Mouse (Mus musculus): Measurements from ENCODE around the gene Npr1. TPM values are rescaled to one million over a fixed set of nuclear protein-coding genes. Genes with fewer than 3 reads are reported as not detected.

Npr1 gene
- polyA plus RNA-seq, 1 experiment from 2014 or later = 5.0 TPM

- Histone ChIP-seq H3K4me2 (replicated peaks) (no peak overlapping the region), H3K4me1 (peaks cover 10% of the 10 kb centered on the region; the same call in 1 of the 2 replicates), H3K4me3 (no peak overlapping the region), H3K36me3 (peaks cover 65% of the 10 kb centered on the region), H3K9ac (no peak overlapping the region), H3K27ac (no peak overlapping the region), H3K27me3 (no peaks in the 10 kb centered on the region), H3K9me3 (no peaks in the 10 kb centered on the region)
- ATAC-seq (ENCODE audit: insufficient number of reproducible peaks, insufficient read depth, low FRiP score, low TSS enrichment) = no peak
- WGBS = 94% methylated on average over 5 of the region's 5 CpGs
Observed at GRCm38 (mm10) chr3:90505216-90505615, 39.5 kb upstream of the Npr1 start.

GRCm38 (mm10) chr3:90503444-90503843, 37.8 kb upstream of the Npr1 start:
- H3K4me2 ChIP-seq (replicated peaks) = no peak overlapping the region
- H3K4me3 ChIP-seq = no peak overlapping the region
- H3K27me3 ChIP-seq = no peaks in the 10 kb centered on the region
- no peak for ATAC-seq (ENCODE audit: insufficient number of reproducible peaks, insufficient read depth, low FRiP score, low TSS enrichment)
- WGBS = 86% methylated on average over 4 of the region's 4 CpGs
- no peaks in the 10 kb centered on the region for H3K9me3 ChIP-seq
- peaks cover 10% of the 10 kb centered on the region; the same call in 1 of the 2 replicates for H3K4me1 ChIP-seq
- H3K36me3 ChIP-seq = peaks cover 78% of the 10 kb centered on the region
- H3K27ac ChIP-seq = no peak overlapping the region
- H3K9ac ChIP-seq = no peak overlapping the region

GRCm38 (mm10) chr3:90497597-90497996, 31.9 kb upstream of the Npr1 start:
- Histone ChIP-seq H3K4me3 (no peak overlapping the region), H3K9me3 (no peaks in the 10 kb centered on the region), H3K4me2 (replicated peaks) (no peak overlapping the region), H3K27ac (no peak overlapping the region), H3K36me3 (peaks cover 59% of the 10 kb centered on the region), H3K27me3 (no peaks in the 10 kb centered on the region), H3K4me1 (no peaks in the 10 kb centered on the region), H3K9ac (no peak overlapping the region)
- ATAC-seq (ENCODE audit: insufficient number of reproducible peaks, insufficient read depth, low FRiP score, low TSS enrichment) = no peak

DNA sequence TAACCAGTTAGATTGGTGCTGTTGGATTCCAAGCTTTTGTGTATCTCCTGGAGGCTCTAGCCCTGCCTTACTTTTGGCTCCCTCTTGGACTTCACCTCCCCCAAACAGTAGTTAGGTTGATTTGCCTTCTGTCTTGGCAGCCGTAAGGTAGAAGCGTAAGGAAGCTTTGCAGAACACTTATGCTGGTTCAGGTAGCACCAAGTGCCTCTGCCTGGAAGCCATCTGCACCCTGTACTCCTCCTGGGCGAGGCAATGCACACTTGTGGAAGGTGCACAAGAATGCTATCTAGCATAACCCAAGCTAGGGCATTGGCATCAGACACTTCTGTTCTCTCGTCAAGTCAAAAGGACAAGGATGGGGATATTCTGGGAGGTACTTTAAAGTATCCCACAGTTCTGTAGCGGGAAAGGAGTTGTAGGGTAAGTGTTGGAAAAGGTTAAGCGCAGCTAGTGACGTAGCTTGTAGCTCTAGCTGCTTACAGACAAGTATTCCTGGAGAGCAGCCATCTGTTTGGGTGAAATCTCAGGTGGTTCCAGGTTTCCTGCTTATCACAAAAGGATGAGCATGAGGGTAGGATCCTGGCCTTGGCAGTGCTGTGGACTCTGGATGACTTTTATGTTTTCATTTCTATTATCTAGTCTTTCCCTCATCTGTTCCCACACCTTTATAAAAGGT, 30.3 kb upstream of the Npr1 start:
- Histone ChIP-seq H3K27ac (no peak overlapping the region), H3K4me2 (replicated peaks) (no peak overlapping the region), H3K4me1 (no peaks in the 10 kb centered on the region), H3K27me3 (no peaks in the 10 kb centered on the region), H3K36me3 (peaks cover 44% of the 10 kb centered on the region), H3K9me3 (no peaks in the 10 kb centered on the region), H3K9ac (no peak overlapping the region), H3K4me3 (no peak overlapping the region)
- no peak for ATAC-seq (ENCODE audit: insufficient number of reproducible peaks, insufficient read depth, low FRiP score, low TSS enrichment)
- WGBS = 86% methylated on average over 7 of the region's 7 CpGs

- no peak overlapping the region for H3K27ac ChIP-seq
- WGBS = 71% methylated on average over 4 of the region's 4 CpGs
- H3K4me1 ChIP-seq = peaks cover 5% of the 10 kb centered on the region; the same call in 1 of the 2 replicates
- ATAC-seq (ENCODE audit: insufficient number of reproducible peaks, insufficient read depth, low FRiP score, low TSS enrichment) = no peak
- H3K9me3 ChIP-seq = no peaks in the 10 kb centered on the region
- H3K9ac ChIP-seq = no peak overlapping the region
- no peaks in the 10 kb centered on the region for H3K27me3 ChIP-seq
- peaks cover 33% of the 10 kb centered on the region for H3K36me3 ChIP-seq
- H3K4me2 ChIP-seq (replicated peaks) = no peak overlapping the region
- no peak overlapping the region for H3K4me3 ChIP-seq
Observed at GRCm38 (mm10) chr3:90493831-90494540, 28.3 kb upstream of the Npr1 start.

GRCm38 (mm10) chr3:90491350-90491749, 25.7 kb upstream of the Npr1 start:
- Histone ChIP-seq H3K27ac (no peak overlapping the region), H3K4me3 (no peak overlapping the region), H3K36me3 (peaks cover 36% of the 10 kb centered on the region), H3K4me2 (replicated peaks) (no peak overlapping the region), H3K9me3 (no peaks in the 10 kb centered on the region), H3K4me1 (peaks cover 5% of the 10 kb centered on the region; the same call in 1 of the 2 replicates), H3K9ac (no peak overlapping the region), H3K27me3 (no peaks in the 10 kb centered on the region)
- WGBS = 34% methylated on average over 2 of the region's 2 CpGs
- no peak for ATAC-seq (ENCODE audit: insufficient number of reproducible peaks, insufficient read depth, low FRiP score, low TSS enrichment)

GRCm38 (mm10) chr3:90490696-90491256, 25.1 kb upstream of the Npr1 start, which contains the start of gene Snapin:
Gene Snapin (minus strand): TSS chr3:90491033.
- Histone ChIP-seq H3K27me3 (no peaks in the 10 kb centered on the region), H3K9ac (peak within 1 kb of the TSS; percentile 73), H3K4me2 (replicated peaks) (peak within 1 kb of the TSS; percentile 55), H3K4me1 (peaks cover 5% of the 10 kb centered on the region; the same call in 1 of the 2 replicates), H3K27ac (peak within 1 kb of the TSS; percentile 67; the same call in 1 of the 2 replicates), H3K4me3 (peak within 1 kb of the TSS; percentile 71), H3K9me3 (no peaks in the 10 kb centered on the region), H3K36me3 (peaks cover 36% of the 10 kb centered on the region)
- ATAC-seq (ENCODE audit: insufficient number of reproducible peaks, insufficient read depth, low FRiP score, low TSS enrichment) = peak; percentile 95
- WGBS = 1% methylated on average over 37 of the region's 37 CpGs

DNA sequence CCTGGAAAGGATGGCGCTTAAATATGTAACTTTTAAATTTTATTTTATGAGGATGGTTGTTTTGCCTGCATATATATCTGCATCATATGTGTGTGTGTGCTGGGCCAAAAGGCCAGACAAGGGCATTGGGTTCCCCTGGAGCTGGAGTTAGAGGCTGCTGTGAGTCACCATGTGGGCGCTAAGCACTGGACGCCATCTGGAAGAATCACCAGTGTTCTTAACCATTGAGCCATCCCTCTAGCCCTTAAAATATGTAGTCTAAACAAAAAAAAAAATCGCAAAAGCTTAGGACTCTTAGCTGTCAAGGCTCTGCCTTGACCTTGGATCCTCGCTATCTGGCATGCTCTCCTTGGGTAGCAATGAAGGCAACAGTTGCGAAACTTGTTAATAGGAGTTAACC, 22.9 kb upstream of the Npr1 start:
- WGBS = 86% methylated on average over 6 of the region's 6 CpGs
- no peaks in the 10 kb centered on the region for H3K9me3 ChIP-seq
- no peak overlapping the region for H3K9ac ChIP-seq
- H3K27ac ChIP-seq = no peak overlapping the region
- H3K4me2 ChIP-seq (replicated peaks) = no peak overlapping the region
- peaks cover 52% of the 10 kb centered on the region for H3K36me3 ChIP-seq
- H3K27me3 ChIP-seq = no peaks in the 10 kb centered on the region
- no peak overlapping the region for H3K4me3 ChIP-seq
- ATAC-seq (ENCODE audit: insufficient number of reproducible peaks, insufficient read depth, low FRiP score, low TSS enrichment) = no peak
- H3K4me1 ChIP-seq = peaks cover 5% of the 10 kb centered on the region; the same call in 1 of the 2 replicates

DNA sequence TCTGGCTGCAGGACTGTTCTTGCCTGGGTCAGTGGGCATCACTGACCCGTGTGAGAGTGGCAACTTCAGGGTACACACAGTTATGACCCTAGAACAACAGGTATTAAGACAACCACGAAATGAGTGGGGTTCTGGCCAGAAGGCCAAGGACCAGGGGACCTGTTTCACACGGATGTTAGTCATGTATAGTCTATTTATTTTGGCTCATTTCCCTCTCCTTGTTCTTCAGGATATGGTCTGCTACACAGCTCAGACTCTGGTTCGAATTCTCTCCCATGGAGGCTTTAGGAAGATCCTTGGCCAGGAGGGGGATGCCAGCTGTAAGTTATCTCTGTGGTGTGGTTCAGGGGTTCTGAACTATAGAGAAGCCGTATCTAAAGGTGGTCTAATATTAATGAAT, 21.3 kb upstream of the Npr1 start:
- Histone ChIP-seq H3K4me2 (replicated peaks) (no peak overlapping the region), H3K9ac (no peak overlapping the region), H3K4me3 (no peak overlapping the region), H3K27ac (no peak overlapping the region), H3K9me3 (no peaks in the 10 kb centered on the region), H3K36me3 (peaks cover 68% of the 10 kb centered on the region), H3K27me3 (no peaks in the 10 kb centered on the region), H3K4me1 (peaks cover 5% of the 10 kb centered on the region; the same call in 1 of the 2 replicates)
- 84% methylated on average over 5 of the region's 5 CpGs for WGBS
- ATAC-seq (ENCODE audit: insufficient number of reproducible peaks, insufficient read depth, low FRiP score, low TSS enrichment) = no peak

DNA sequence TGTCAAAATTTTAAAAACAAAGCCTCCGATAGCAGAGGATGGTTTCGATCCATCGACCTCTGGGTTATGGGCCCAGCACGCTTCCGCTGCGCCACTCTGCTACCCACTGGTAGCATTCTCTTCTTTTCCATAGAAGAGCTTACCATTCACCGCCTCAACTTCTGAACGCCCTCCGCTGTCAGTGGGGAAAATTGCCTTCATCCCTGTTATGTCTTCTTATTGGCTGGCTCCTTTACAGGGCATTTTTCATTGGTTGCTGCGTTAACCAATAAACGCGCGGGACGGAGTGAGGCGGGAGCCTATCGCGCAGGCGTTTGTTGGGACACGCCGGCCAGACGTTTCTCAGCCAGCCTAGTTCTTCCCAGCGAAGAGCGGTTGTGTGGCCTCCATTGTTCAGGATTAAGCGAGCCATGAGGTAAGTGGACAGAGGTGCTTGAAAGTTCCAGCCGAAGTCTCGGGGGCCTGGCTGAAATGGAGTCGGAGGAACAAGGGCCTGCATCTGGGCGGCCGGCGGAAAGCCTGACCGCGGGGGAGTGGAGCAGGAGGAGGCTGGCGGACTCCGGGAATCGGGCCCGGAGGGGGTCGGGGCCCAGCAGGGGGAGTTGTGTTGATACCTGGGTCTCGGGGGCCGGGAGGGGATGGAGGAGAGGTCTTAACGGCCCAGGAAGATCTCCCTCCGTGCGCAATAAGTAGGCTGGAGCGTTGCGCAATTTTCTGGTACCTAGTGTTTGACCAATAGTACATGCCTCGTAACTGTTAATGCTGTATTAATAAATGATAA, 10.4 kb upstream of the Npr1 start, which contains the start of gene Ilf2:
Gene Ilf2, plus strand, starts transcription at position 296 of the 781 bp plus-strand sequence.
- H3K9me3 ChIP-seq = no peaks in the 10 kb centered on the region
- WGBS = under 1% methylated on average over 45 of the region's 45 CpGs
- peak within 1 kb of the TSS; percentile 95 for H3K27ac ChIP-seq
- H3K9ac ChIP-seq = peak within 1 kb of the TSS; percentile 85
- peak within 1 kb of the TSS; percentile 75 for H3K4me2 ChIP-seq (replicated peaks)
- H3K4me3 ChIP-seq = peak within 1 kb of the TSS; percentile 79
- ATAC-seq (ENCODE audit: insufficient number of reproducible peaks, insufficient read depth, low FRiP score, low TSS enrichment) = peak; percentile 99
- H3K36me3 ChIP-seq = peaks cover 34% of the 10 kb centered on the region
- H3K4me1 ChIP-seq = 0 out of 2 replicates have a peak, but pooled peaks cover 6% of the 10 kb centered on the region
- no peaks in the 10 kb centered on the region for H3K27me3 ChIP-seq

DNA sequence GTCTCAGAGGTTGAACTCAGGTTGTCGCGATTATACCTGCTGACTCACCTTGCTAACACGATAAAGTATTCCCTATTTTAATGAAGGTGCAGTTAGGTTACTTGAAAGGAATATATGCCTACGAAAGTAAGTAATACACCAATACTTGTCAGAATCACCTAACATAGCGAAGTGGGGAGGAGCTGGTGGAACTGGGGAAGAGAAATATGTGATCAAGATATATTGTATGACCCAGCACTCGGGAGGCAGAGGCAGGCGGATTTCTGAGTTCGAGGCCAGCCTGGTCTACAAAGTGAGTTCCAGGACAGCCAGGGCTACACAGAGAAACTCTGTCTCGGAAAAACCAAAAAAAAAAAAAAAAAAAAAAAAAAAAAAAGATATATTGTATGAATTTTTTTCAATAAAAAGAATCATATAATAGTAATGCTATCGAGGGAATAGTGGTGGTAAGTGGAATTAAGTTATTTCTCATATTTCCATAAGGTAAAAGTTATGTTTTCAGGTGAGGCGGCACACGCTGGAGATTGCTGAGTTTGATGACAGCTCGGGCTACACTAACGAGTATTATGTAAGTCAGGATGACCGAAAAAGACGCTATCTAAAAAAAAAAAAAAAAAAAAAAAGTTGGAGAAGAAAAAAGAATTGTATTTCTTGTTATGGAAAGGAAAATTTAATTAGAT, 9.6 kb upstream of the Npr1 start:
- H3K36me3 ChIP-seq = peaks cover 27% of the 10 kb centered on the region
- no peak overlapping the region for H3K4me3 ChIP-seq
- H3K4me1 ChIP-seq = 0 out of 2 replicates have a peak, but pooled peaks cover 6% of the 10 kb centered on the region
- H3K4me2 ChIP-seq (replicated peaks) = 0 out of 2 replicates have a peak overlapping the region, but pooled peaks have one; percentile 19
- no peaks in the 10 kb centered on the region for H3K27me3 ChIP-seq
- peak; percentile 23; the same call in 1 of the 2 replicates for ATAC-seq (ENCODE audit: insufficient number of reproducible peaks, insufficient read depth, low FRiP score, low TSS enrichment)
- 40% methylated on average over 16 of the region's 16 CpGs for WGBS
- no peak overlapping the region for H3K27ac ChIP-seq
- no peaks in the 10 kb centered on the region for H3K9me3 ChIP-seq
- no peak overlapping the region for H3K9ac ChIP-seq
